Mouse (Mus musculus): ENCODE data around the gene Unc45a. TPM values are rescaled to one million over a fixed set of nuclear protein-coding genes. Genes with fewer than 3 reads are reported as not detected.
"Not testable (repeated sequence)": the region's sequence is repeated elsewhere in the genome, so short reads cannot be mapped to it uniquely, and the experiment has no call there.

The Unc45a gene
- total and polyA plus RNA-seq, 2 experiments from 2014 or later: 50.1 to 69.4 TPM

GRCm38 (mm10) chr7:80326076-80326475 is 14.7 kb downstream of the Unc45a start:
- TF ChIP-seq CTCF (IDR thresholded peaks at IDR 0.05; ENCODE audit: low read depth): no peak
- Histone ChIP-seq H3K9ac (no peak overlapping the region), H3K36me3 (ENCODE audit: insufficient read depth) (peaks cover 58% of the 10 kb centered on the region), H3K27me3 (ENCODE audit: insufficient read depth, low read length) (no peaks in the 10 kb centered on the region), H3K4me3 (ENCODE audit: low read depth, low read length) (no peak overlapping the region), H3K4me2 (ENCODE audit: low read depth) (no peak overlapping the region), H3K27ac (ENCODE audit: low read depth, low read length) (no peak overlapping the region), H3K4me1 (ENCODE audit: insufficient read depth) (peaks cover 12% of the 10 kb centered on the region), H3K9me3 (ENCODE audit: low read length) (no peaks in the 10 kb centered on the region)
- WGBS: 98% methylated on average over 19 of the region's 19 CpGs
- ATAC-seq (no peak), DNase-seq (no peak)

GRCm38 (mm10) chr7:80325292-80325868 is 15.4 kb downstream of the Unc45a start:
- no peak for TF ChIP-seq CTCF (IDR thresholded peaks at IDR 0.05; ENCODE audit: low read depth)
- Histone ChIP-seq H3K9me3 (ENCODE audit: low read length) (no peaks in the 10 kb centered on the region), H3K36me3 (ENCODE audit: insufficient read depth) (peaks cover 52% of the 10 kb centered on the region), H3K4me2 (ENCODE audit: low read depth) (no peak overlapping the region), H3K27me3 (ENCODE audit: insufficient read depth, low read length) (no peaks in the 10 kb centered on the region), H3K9ac (no peak overlapping the region), H3K4me3 (ENCODE audit: low read depth, low read length) (no peak overlapping the region), H3K4me1 (ENCODE audit: insufficient read depth) (peaks cover 12% of the 10 kb centered on the region), H3K27ac (ENCODE audit: low read depth, low read length) (no peak overlapping the region)
- no peak for ATAC-seq
- 96% methylated on average over 16 of the region's 16 CpGs for WGBS
- no peak for DNase-seq

GRCm38 (mm10) chr7:80324816-80325119 is 16.0 kb downstream of the Unc45a start:
- Histone ChIP-seq H3K4me1 (ENCODE audit: insufficient read depth) (peaks cover 12% of the 10 kb centered on the region), H3K4me2 (ENCODE audit: low read depth) (peak overlapping the region; percentile 60), H3K27ac (ENCODE audit: low read depth, low read length) (peak overlapping the region; percentile 90; the same call in 1 of the 2 replicates), H3K36me3 (ENCODE audit: insufficient read depth) (peaks cover 48% of the 10 kb centered on the region)
- not testable (repeated sequence) for H3K9me3 ChIP-seq (ENCODE audit: low read length); H3K4me3 ChIP-seq (ENCODE audit: low read depth, low read length); DNase-seq; ATAC-seq; H3K9ac ChIP-seq; H3K27me3 ChIP-seq (ENCODE audit: insufficient read depth, low read length)
- 44% methylated on average over 5 of the region's 5 CpGs for WGBS

- TF ChIP-seq CTCF (IDR thresholded peaks at IDR 0.05; ENCODE audit: low read depth): no peak
- Histone ChIP-seq H3K9ac (peak within 1 kb of the TSS; percentile 64), H3K4me3 (ENCODE audit: low read depth, low read length) (peak within 1 kb of the TSS; percentile 56), H3K36me3 (ENCODE audit: insufficient read depth) (peaks cover 42% of the 10 kb centered on the region), H3K9me3 (ENCODE audit: low read length) (no peaks in the 10 kb centered on the region), H3K27ac (ENCODE audit: low read depth, low read length) (peak within 1 kb of the TSS; percentile 90), H3K4me2 (ENCODE audit: low read depth) (peak within 1 kb of the TSS; percentile 60), H3K27me3 (ENCODE audit: insufficient read depth, low read length) (no peaks in the 10 kb centered on the region), H3K4me1 (ENCODE audit: insufficient read depth) (peaks cover 12% of the 10 kb centered on the region)
- 1% methylated on average over 38 of the region's 38 CpGs for WGBS
- ATAC-seq (peak; percentile 100), DNase-seq (peak; percentile 98)
Observed at GRCm38 (mm10) chr7:80324043-80324815, 16.6 kb downstream of the Unc45a start, which contains the start of gene Rccd1. Gene Rccd1 (minus strand): TSS chr7:80324454.

GRCm38 (mm10) chr7:80323336-80323735 is 17.5 kb downstream of the Unc45a start:
- Histone ChIP-seq H3K36me3 (ENCODE audit: insufficient read depth) (peaks cover 37% of the 10 kb centered on the region), H3K4me2 (ENCODE audit: low read depth) (peak overlapping the region; percentile 60), H3K4me3 (ENCODE audit: low read depth, low read length) (peak overlapping the region; percentile 56), H3K27ac (ENCODE audit: low read depth, low read length) (peak overlapping the region; percentile 90; the same call in 1 of the 2 replicates), H3K27me3 (ENCODE audit: insufficient read depth, low read length) (no peaks in the 10 kb centered on the region), H3K9ac (peak overlapping the region; percentile 64), H3K4me1 (ENCODE audit: insufficient read depth) (peaks cover 12% of the 10 kb centered on the region), H3K9me3 (ENCODE audit: low read length) (no peaks in the 10 kb centered on the region)
- DNase-seq (no peak), ATAC-seq (no peak)
- WGBS: 20% methylated on average over 8 of the region's 8 CpGs
- no peak for TF ChIP-seq CTCF (IDR thresholded peaks at IDR 0.05; ENCODE audit: low read depth)

GRCm38 (mm10) chr7:80319846-80320496 is 20.8 kb downstream of the Unc45a start:
- 84% methylated on average over 19 of the region's 19 CpGs for WGBS
- H3K4me3 ChIP-seq (ENCODE audit: low read depth, low read length): no peak overlapping the region
- no peak for DNase-seq
- ATAC-seq: no peak
- H3K27ac ChIP-seq (ENCODE audit: low read depth, low read length): no peak overlapping the region
- H3K4me1 ChIP-seq (ENCODE audit: insufficient read depth): peaks cover 12% of the 10 kb centered on the region
- H3K4me2 ChIP-seq (ENCODE audit: low read depth): no peak overlapping the region
- no peaks in the 10 kb centered on the region for H3K9me3 ChIP-seq (ENCODE audit: low read length)
- peaks cover 10% of the 10 kb centered on the region; the same call in 1 of the 2 replicates for H3K36me3 ChIP-seq (ENCODE audit: insufficient read depth)
- no peaks in the 10 kb centered on the region for H3K27me3 ChIP-seq (ENCODE audit: insufficient read depth, low read length)
- no peak for TF ChIP-seq CTCF (IDR thresholded peaks at IDR 0.05; ENCODE audit: low read depth)
- H3K9ac ChIP-seq: no peak overlapping the region

- Histone ChIP-seq H3K4me1 (ENCODE audit: insufficient read depth) (peaks cover 12% of the 10 kb centered on the region), H3K27ac (ENCODE audit: low read depth, low read length) (no peak overlapping the region), H3K9me3 (ENCODE audit: low read length) (no peaks in the 10 kb centered on the region), H3K4me2 (ENCODE audit: low read depth) (no peak overlapping the region), H3K4me3 (ENCODE audit: low read depth, low read length) (no peak overlapping the region), H3K36me3 (ENCODE audit: insufficient read depth) (peaks cover 18% of the 10 kb centered on the region; the same call in 1 of the 2 replicates), H3K9ac (no peak overlapping the region), H3K27me3 (ENCODE audit: insufficient read depth, low read length) (no peaks in the 10 kb centered on the region)
- WGBS: 91% methylated on average over 4 of the region's 4 CpGs
- DNase-seq (no peak), ATAC-seq (no peak)
- TF ChIP-seq CTCF (IDR thresholded peaks at IDR 0.05; ENCODE audit: low read depth): no peak
Observed at GRCm38 (mm10) chr7:80318670-80319069, 22.1 kb downstream of the Unc45a start.
